Mouse (Mus musculus) bone marrow, adult 2 months (tissue): ENCODE results near the gene Ripply2.

Experiments used
- CTCF ChIP-seq: fragments of 200-500 bp; IDR thresholded peaks from 2 replicates; pipeline ENCODE4 v1.5.1; 2011; ENCODE audit warnings: low read length, control low read depth; ENCODE audit not compliant: control insufficient read depth, insufficient read depth
- POLR2A ChIP-seq: fragments of 200-500 bp; IDR thresholded peaks from 2 replicates; pipeline ENCODE4 v1.6.1; 2011; ENCODE audit warnings: low read depth, mild to moderate bottlenecking, control low read depth, low read length, borderline replicate concordance; ENCODE audit not compliant: control insufficient read depth

DNA sequence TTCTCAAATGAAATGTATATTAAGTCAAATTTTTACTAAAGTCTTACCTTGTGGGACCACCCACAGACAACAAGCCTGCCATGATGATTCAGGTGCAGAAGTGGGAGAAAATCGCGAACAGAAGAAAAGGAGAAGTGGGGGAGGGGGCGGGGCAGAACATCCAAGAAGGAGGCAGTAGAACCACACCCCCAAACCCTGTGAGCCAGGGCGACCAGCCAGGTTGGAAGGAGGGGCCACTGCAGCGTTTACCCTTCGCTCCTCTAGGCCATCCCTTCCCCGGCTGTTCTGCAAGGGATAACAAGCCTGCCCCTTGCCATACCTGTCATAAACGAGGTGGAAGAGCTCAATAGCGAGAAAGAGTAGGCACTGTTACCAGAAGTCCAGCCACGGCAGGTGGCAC is 33.8 kb upstream of the Ripply2 start:
- TF ChIP-seq POLR2A, result no peak
- no peak for TF ChIP-seq CTCF
